Comparison of ENCODE assay signal across 11 mouse cellular contexts in genomic region chr2:33933606-33934510, GRCm38 (mm10). TPM values are rescaled to one million over a fixed set of nuclear protein-coding genes. Genes with fewer than 3 reads are reported as not detected.
DNase-seq lines count a peak whose midpoint lies in the region; ATAC-seq and TF ChIP-seq lines count a peak whose summit lies in the region.
"Had no signal": no experiment of that assay in that cellular context is flagged by ENCODE, and none has a peak within 500 bp of the region (broad histone marks: within the 10 kb centered on the region; RNA-seq: fewer than 3 reads in every experiment).

No protein-coding gene starts in this region.

- H3K27ac ChIP-seq in midbrain, embryonic 11.5 days (ENCODE audit: low read depth, low read length), result no peak overlapping the region
- H3K27ac ChIP-seq in midbrain, embryonic 10.5 days (replicated peaks), result no peak overlapping the region
- H3K27ac ChIP-seq in limb, embryonic 10.5 days, result no peak overlapping the region
- no peak overlapping the region for H3K27ac ChIP-seq in stomach, postnatal 0 days (replicated peaks)

- H3K27me3 ChIP-seq in midbrain, embryonic 11.5 days (ENCODE audit: control insufficient read depth, insufficient read depth, low read length), result no peaks in the 10 kb centered on the region
- H3K27me3 ChIP-seq in midbrain, embryonic 10.5 days (ENCODE audit: low read depth, poor library complexity, severe bottlenecking), result no peaks in the 10 kb centered on the region
- peaks cover 4% of the 10 kb centered on the region; the same call in 1 of the 2 replicates for H3K27me3 ChIP-seq in limb, embryonic 10.5 days (ENCODE audit: low read depth, poor library complexity, severe bottlenecking)
- H3K27me3 ChIP-seq in stomach, postnatal 0 days (ENCODE audit: control insufficient read depth, insufficient read depth, low read length), result no peaks in the 10 kb centered on the region

- H3K36me3 ChIP-seq in midbrain, embryonic 11.5 days (ENCODE audit: control insufficient read depth, insufficient read depth, low read length), result no peaks in the 10 kb centered on the region
- no peaks in the 10 kb centered on the region for H3K36me3 ChIP-seq in midbrain, embryonic 10.5 days
- H3K36me3 ChIP-seq in limb, embryonic 10.5 days, result no peaks in the 10 kb centered on the region
- no peaks in the 10 kb centered on the region for H3K36me3 ChIP-seq in stomach, postnatal 0 days (ENCODE audit: control insufficient read depth, insufficient read depth, low read length)

- no peak overlapping the region for H3K9ac ChIP-seq in midbrain, embryonic 11.5 days (ENCODE audit: low read length)
- H3K9ac ChIP-seq in stomach, postnatal 0 days (ENCODE audit: low read length), result no peak overlapping the region

- WGBS in midbrain, embryonic 11.5 days, result 68% methylated on average over 10 of the region's 10 CpGs
- WGBS in midbrain, embryonic 10.5 days, result 65% methylated on average over 10 of the region's 10 CpGs
- 61% methylated on average over 10 of the region's 10 CpGs for WGBS in limb, embryonic 10.5 days
- 62% methylated on average over 10 of the region's 10 CpGs for WGBS in stomach, postnatal 0 days

- H3K9me3 ChIP-seq in midbrain, embryonic 11.5 days (ENCODE audit: control insufficient read depth, low read length), result no peaks in the 10 kb centered on the region
- H3K9me3 ChIP-seq in midbrain, embryonic 10.5 days (replicated peaks), result no peaks in the 10 kb centered on the region
- no peaks in the 10 kb centered on the region for H3K9me3 ChIP-seq in limb, embryonic 10.5 days (replicated peaks)
- H3K9me3 ChIP-seq in stomach, postnatal 0 days (ENCODE audit: control insufficient read depth, low read length), result no peaks in the 10 kb centered on the region

- no peak overlapping the region for H3K4me2 ChIP-seq in midbrain, embryonic 11.5 days
- H3K4me2 ChIP-seq in stomach, postnatal 0 days (replicated peaks; ENCODE audit: low read depth), result no peak overlapping the region

- TF ChIP-seq EP300 in stomach, postnatal 0 days (optimal IDR thresholded peaks at IDR 0.05), result no peak

- no peak for TF ChIP-seq CTCF in stomach, postnatal 0 days (IDR thresholded peaks at IDR 0.05; ENCODE audit: low read depth)

- no peak overlapping the region for H3K4me3 ChIP-seq in midbrain, embryonic 11.5 days (ENCODE audit: low read depth, low read length)
- no peak overlapping the region for H3K4me3 ChIP-seq in midbrain, embryonic 10.5 days
- no peak overlapping the region for H3K4me3 ChIP-seq in limb, embryonic 10.5 days
- no peak overlapping the region for H3K4me3 ChIP-seq in stomach, postnatal 0 days (ENCODE audit: low read depth, low read length)
- H3K4me3 ChIP-seq: erythroblast, embryonic 14.5 days had no signal

- no peaks in the 10 kb centered on the region for H3K4me1 ChIP-seq in midbrain, embryonic 11.5 days (ENCODE audit: control insufficient read depth, insufficient read depth, low read length)
- 0 out of 2 replicates have a peak, but pooled peaks cover 3% of the 10 kb centered on the region for H3K4me1 ChIP-seq in midbrain, embryonic 10.5 days
- H3K4me1 ChIP-seq in limb, embryonic 10.5 days, result 0 out of 2 replicates have a peak, but pooled peaks cover 3% of the 10 kb centered on the region
- H3K4me1 ChIP-seq in stomach, postnatal 0 days (replicated peaks; ENCODE audit: control insufficient read depth, insufficient read depth), result no peaks in the 10 kb centered on the region

- ATAC-seq in midbrain, embryonic 11.5 days (ENCODE audit: low FRiP score), result no peak
- peak; percentile 75 for ATAC-seq in stomach, postnatal 0 days (ENCODE audit: low FRiP score, low TSS enrichment)

- DNase-seq in embryo, embryonic 9.5 days (ENCODE audit: extremely low spot score), result peak; percentile 23
- no peak for DNase-seq in embryo, embryonic 11 days
- peak; percentile 85 for DNase-seq in midbrain, embryonic 11.5 days (ENCODE audit: low spot score, missing footprints)
- DNase-seq in midbrain, embryonic 10.5 days (ENCODE audit: low spot score), result no peak
- peak; percentile 39 for DNase-seq in limb, embryonic 10.5 days (ENCODE audit: low spot score)
- DNase-seq in stomach, postnatal 0 days (ENCODE audit: low spot score), result no peak
- no peak for DNase-seq in spleen, postnatal 4 days (ENCODE audit: low spot score in 2 of 2)
- no peak for DNase-seq in cerebellum, adult 9-11 months
- DNase-seq: adrenal gland, postnatal 10 days; B cell, adult 2 months had no signal

RNA-seq across cellular contexts. Expression of gene Mvb12b, which starts 46.1 kb away (rescaled TPM):
- 36.6 and 38.1 TPM in 2 replicates for polyA plus RNA-seq in midbrain, embryonic 11.5 days (2014; fragmentation: Nextera tagmentation; extraction: Ambion mirVana)
- polyA plus RNA-seq in midbrain, embryonic 10.5 days (2016; fragmentation: Nextera tagmentation; extraction: Ambion mirVana), result 19.0 and 23.5 TPM in 2 replicates
- 15.0 and 17.5 TPM in 2 replicates for polyA plus RNA-seq in limb, embryonic 10.5 days (2016; fragmentation: Nextera tagmentation; extraction: Ambion mirVana)
- 10.2 and 11.3 TPM in 2 replicates for polyA plus RNA-seq in stomach, postnatal 0 days (2015; fragmentation: Nextera tagmentation; extraction: Ambion mirVana)

Comparison
In these comparisons a context has a peak if more than half of its experiments do, and no peak if none do; other contexts are left out.
1. DNase-seq: peak in embryo, embryonic 9.5 days (single experiment), midbrain, embryonic 11.5 days (single experiment) and limb, embryonic 10.5 days (single experiment); none in embryo, embryonic 11 days (single experiment), midbrain, embryonic 10.5 days (single experiment), stomach, postnatal 0 days (single experiment), spleen, postnatal 4 days (0 of 2) and cerebellum, adult 9-11 months (single experiment).